ENCODE assay signal across 9 mouse cellular contexts in the genomic region with DNA sequence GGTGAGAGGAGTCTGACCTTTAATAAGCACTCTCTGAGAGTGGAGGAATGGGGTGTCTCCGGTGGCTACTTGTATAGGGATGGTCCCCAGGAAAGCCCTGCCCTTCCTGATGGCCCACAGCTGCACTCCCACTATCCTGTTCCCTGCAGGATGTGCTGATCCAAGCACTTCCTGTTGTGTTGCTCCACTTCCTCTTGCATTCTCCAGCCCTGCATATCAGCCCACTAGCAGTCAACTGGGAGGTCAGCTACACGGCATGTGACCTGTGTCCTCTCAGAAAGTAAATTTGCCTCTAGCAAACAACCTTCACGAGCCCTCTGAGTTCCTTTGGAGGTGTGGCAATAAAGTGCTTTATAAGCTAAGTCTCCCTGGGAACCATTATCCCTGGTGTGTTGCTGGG. TPM values are rescaled to one million over a fixed set of nuclear protein-coding genes. Genes with fewer than 3 reads are reported as not detected.
DNase-seq lines count a peak whose midpoint lies in the region; ATAC-seq and TF ChIP-seq lines count a peak whose summit lies in the region.
"Had no signal": no experiment of that assay in that cellular context is flagged by ENCODE, and none has a peak within 500 bp of the region (broad histone marks: within the 10 kb centered on the region; RNA-seq: fewer than 3 reads in every experiment).

No protein-coding gene starts in this region.

- ATAC-seq in liver, embryonic 12.5 days = peak; percentile 46
- ATAC-seq in stomach, postnatal 0 days (ENCODE audit: low FRiP score, low TSS enrichment) = peak; percentile 76
- no peak for ATAC-seq in midbrain, embryonic 14.5 days (ENCODE audit: low FRiP score, low TSS enrichment)

- TF ChIP-seq EP300 in stomach, postnatal 0 days (optimal IDR thresholded peaks at IDR 0.05) = no peak

- H3K27me3 ChIP-seq in liver, embryonic 12.5 days (replicated peaks) = no peaks in the 10 kb centered on the region
- H3K27me3 ChIP-seq in stomach, postnatal 0 days (ENCODE audit: control insufficient read depth, insufficient read depth, low read length) = no peaks in the 10 kb centered on the region
- no peaks in the 10 kb centered on the region for H3K27me3 ChIP-seq in midbrain, embryonic 14.5 days (ENCODE audit: control insufficient read depth, insufficient read depth, low read length)
- H3K27me3 ChIP-seq: embryonic facial prominence, embryonic 12.5 days had no signal

- H3K4me2 ChIP-seq in liver, embryonic 12.5 days = no peak overlapping the region
- H3K4me2 ChIP-seq in stomach, postnatal 0 days (replicated peaks; ENCODE audit: low read depth) = no peak overlapping the region
- H3K4me2 ChIP-seq in midbrain, embryonic 14.5 days (ENCODE audit: low read length) = no peak overlapping the region
- H3K4me2 ChIP-seq: embryonic facial prominence, embryonic 12.5 days had no signal

- H3K36me3 ChIP-seq in liver, embryonic 12.5 days = peaks cover 7% of the 10 kb centered on the region
- peaks cover under 1% of the 10 kb centered on the region; the same call in 1 of the 2 replicates for H3K36me3 ChIP-seq in stomach, postnatal 0 days (ENCODE audit: control insufficient read depth, insufficient read depth, low read length)
- no peaks in the 10 kb centered on the region for H3K36me3 ChIP-seq in midbrain, embryonic 14.5 days (ENCODE audit: control insufficient read depth, insufficient read depth, low read length)
- H3K36me3 ChIP-seq: embryonic facial prominence, embryonic 12.5 days had no signal

- DNase-seq in lung, adult 18-20 months = peak; percentile 82 to 89
- DNase-seq in lung, adult 2 months = no peak
- peak; percentile 65 for DNase-seq in heart, postnatal 25 days (ENCODE audit: low spot score)
- peak; percentile 78 for DNase-seq in stomach, postnatal 0 days (ENCODE audit: low spot score)
- DNase-seq in thymus, postnatal 10 days (ENCODE audit: low spot score in 2 of 2) = no peak
- no peak for DNase-seq in embryo, embryonic 11 days
- no peak for DNase-seq in midbrain, embryonic 14.5 days

- TF ChIP-seq CTCF in lung, adult 2 months (IDR thresholded peaks at IDR 0.05; ENCODE audit: insufficient read depth, low read length) = no peak
- no peak for TF ChIP-seq CTCF in stomach, postnatal 0 days (IDR thresholded peaks at IDR 0.05; ENCODE audit: low read depth)

- H3K27ac ChIP-seq in liver, embryonic 12.5 days = 0 out of 2 replicates have a peak overlapping the region, but pooled peaks have one; percentile 12
- H3K27ac ChIP-seq in stomach, postnatal 0 days (replicated peaks) = peak overlapping the region; percentile 76
- H3K27ac ChIP-seq in midbrain, embryonic 14.5 days (replicated peaks; ENCODE audit: low read depth, low read length) = no peak overlapping the region
- H3K27ac ChIP-seq: embryonic facial prominence, embryonic 12.5 days had no signal

- intact Hi-C loops in heart, postnatal 25 days (cut with DNase I) = no loop called here

- 12% methylated on average over 3 of the region's 3 CpGs for WGBS in lung, adult 2 months
- 17% methylated on average over 3 of the region's 3 CpGs for WGBS in liver, embryonic 12.5 days (ENCODE audit: insufficient replicate concordance)
- 41% methylated on average over 3 of the region's 3 CpGs for WGBS in stomach, postnatal 0 days
- 87% methylated on average over 3 of the region's 3 CpGs for WGBS in midbrain, embryonic 14.5 days

- H3K9ac ChIP-seq in liver, embryonic 12.5 days = no peak overlapping the region
- no peak overlapping the region for H3K9ac ChIP-seq in stomach, postnatal 0 days (ENCODE audit: low read length)
- H3K9ac ChIP-seq in midbrain, embryonic 14.5 days (replicated peaks; ENCODE audit: low read length) = no peak overlapping the region
- H3K9ac ChIP-seq: embryonic facial prominence, embryonic 12.5 days had no signal

- no peak overlapping the region for H3K4me3 ChIP-seq in lung, adult 2 months (replicated peaks; ENCODE audit: extremely low read depth, low read depth, low read length)
- no peak overlapping the region for H3K4me3 ChIP-seq in liver, embryonic 12.5 days
- no peak overlapping the region for H3K4me3 ChIP-seq in stomach, postnatal 0 days (ENCODE audit: low read depth, low read length)
- H3K4me3 ChIP-seq in midbrain, embryonic 14.5 days (replicated peaks; ENCODE audit: low read depth, low read length) = no peak overlapping the region
- H3K4me3 ChIP-seq: embryonic facial prominence, embryonic 12.5 days had no signal

- H3K4me1 ChIP-seq in lung, adult 2 months (ENCODE audit: control insufficient read depth, insufficient read depth, low read length) = peaks cover 72% of the 10 kb centered on the region
- H3K4me1 ChIP-seq in liver, embryonic 12.5 days = peaks cover 92% of the 10 kb centered on the region
- peaks cover 13% of the 10 kb centered on the region for H3K4me1 ChIP-seq in stomach, postnatal 0 days (replicated peaks; ENCODE audit: control insufficient read depth, insufficient read depth)
- no peaks in the 10 kb centered on the region for H3K4me1 ChIP-seq in midbrain, embryonic 14.5 days (ENCODE audit: control insufficient read depth, insufficient read depth, low read length)
- H3K4me1 ChIP-seq: embryonic facial prominence, embryonic 12.5 days had no signal

- H3K9me3 ChIP-seq in liver, embryonic 12.5 days (replicated peaks) = no peaks in the 10 kb centered on the region
- H3K9me3 ChIP-seq in stomach, postnatal 0 days (ENCODE audit: control insufficient read depth, low read length) = no peaks in the 10 kb centered on the region
- H3K9me3 ChIP-seq in midbrain, embryonic 14.5 days (ENCODE audit: control insufficient read depth, low read length) = no peaks in the 10 kb centered on the region
- H3K9me3 ChIP-seq: embryonic facial prominence, embryonic 12.5 days had no signal

- no peak for TF ChIP-seq POLR2A in lung, adult 2 months (IDR thresholded peaks at IDR 0.05; ENCODE audit: borderline replicate concordance, extremely low read depth, low read depth, low read length)

RNA-seq across cellular contexts. Expression of gene Dhrs3, which starts 11.3 kb away (rescaled TPM):
- 150 and 175 TPM in 2 replicates for polyA plus RNA-seq in lung, adult 2 months (2012; rRNA removed)
- 100 to 1,000 TPM; 112 to 126 TPM for total RNA-seq in heart, postnatal 25 days (2021)
- 33.9 and 34.9 TPM in 2 replicates for polyA plus RNA-seq in liver, embryonic 12.5 days (2016; fragmentation: Nextera tagmentation; extraction: Ambion mirVana)
- polyA plus RNA-seq in stomach, postnatal 0 days (2015; fragmentation: Nextera tagmentation; extraction: Ambion mirVana) = 103 and 106 TPM in 2 replicates
- 47.1 and 51.6 TPM in 2 replicates for polyA plus RNA-seq in midbrain, embryonic 14.5 days (2014; fragmentation: Nextera tagmentation; extraction: Ambion mirVana)

Comparison
In these comparisons a context has a peak if more than half of its experiments do, and no peak if none do; other contexts are left out.
1. DNase-seq: peak in lung, adult 18-20 months (2 of 2), heart, postnatal 25 days (single experiment) and stomach, postnatal 0 days (single experiment); none in lung, adult 2 months (single experiment), thymus, postnatal 10 days (0 of 2), embryo, embryonic 11 days (single experiment) and midbrain, embryonic 14.5 days (single experiment).